Mouse (Mus musculus) kidney, postnatal 0 days (tissue): ENCODE results near the gene Nfat5. TPM values are rescaled to one million over a fixed set of nuclear protein-coding genes. Genes with fewer than 3 reads are reported as not detected.

Experiments
- ATAC-seq: fragments of 200-750 bp; cut with Nextera tagmentation; replicated peaks from 2 replicates; pipeline ENCODE4 v1.8.0; 2017; ENCODE audit warnings: low read depth, moderate number of reproducible peaks, moderate TSS enrichment, moderate library complexity; ENCODE audit not compliant: low FRiP score
- DNase-seq: peaks from one replicate; pipeline ENCODE4 v3.0.0-alpha.2; 2016; ENCODE audit warnings: low spot score
- H3K27ac ChIP-seq: fragments of 300-500 bp; sonication (generic); 2 replicates; pipeline ENCODE4 v1.5.1; 2014; ENCODE audit warnings: mild to moderate bottlenecking
- H3K27me3 ChIP-seq: fragments of 300-500 bp; sonication (generic); 2 replicates; pipeline ENCODE4 v1.6.1; 2014; ENCODE audit warnings: low read length, mixed read lengths; ENCODE audit not compliant: insufficient read depth
- H3K36me3 ChIP-seq: fragments of 300-500 bp; sonication (generic); 2 replicates; pipeline ENCODE4 v1.6.1; 2014; ENCODE audit warnings: low read length, mixed read lengths; ENCODE audit not compliant: insufficient read depth
- H3K4me1 ChIP-seq: fragments of 300-500 bp; sonication (generic); replicated peaks from 2 replicates; pipeline ENCODE4 v1.6.1; 2014; ENCODE audit warnings: antibody characterized with exemption, low read length, mixed read lengths; ENCODE audit not compliant: insufficient read depth
- H3K4me2 ChIP-seq: fragments of 300-500 bp; sonication (generic); 2 replicates; pipeline ENCODE4 v1.6.1; 2014; ENCODE audit warnings: mild to moderate bottlenecking, low read length, moderate library complexity, mixed read lengths
- H3K4me3 ChIP-seq: fragments of 300-500 bp; sonication (generic); replicated peaks from 2 replicates; pipeline ENCODE4 v1.5.1; 2014; ENCODE audit warnings: low read depth, low read length
- H3K9ac ChIP-seq: fragments of 300-500 bp; sonication (generic); 2 replicates; pipeline ENCODE4 v1.6.1; 2014; ENCODE audit warnings: low read depth, low read length
- H3K9me3 ChIP-seq: fragments of 300-500 bp; sonication (generic); replicated peaks from 2 replicates; pipeline ENCODE4 v1.6.1; 2016; ENCODE audit warnings: low read length, inconsistent platforms, mixed read lengths
- CTCF ChIP-seq: IDR thresholded peaks from 2 replicates; pipeline ENCODE4 v1.5.1; 2016; ENCODE audit warnings: antibody characterized with exemption, low read depth, mild to moderate bottlenecking, moderate library complexity
- WGBS: fragments of 180-500 bp; shearing (Covaris S2); extraction: QIAGEN DNeasy Blood & Tissue Kit; methylation state at CpG from one replicate; pipeline ENCODE4 v1.1.7; 2014; 5-methylcytosine and 5-hydroxymethylcytosine counted together
- polyA plus RNA-seq: library from polyadenylated mRNA; unstranded; fragments of >200 nt; fragmentation: Nextera tagmentation; extraction: Ambion mirVana; gene quantifications from 2 replicates; pipeline ENCODE4 v1.2.1, GENCODE M21; 2015

Nfat5 gene
- polyA plus RNA-seq, 1 experiment from 2014 or later: 16.8 TPM

- Histone ChIP-seq H3K27me3 (no peaks in the 10 kb centered on the region), H3K4me1 (0 out of 2 replicates have a peak, but pooled peaks cover 6% of the 10 kb centered on the region), H3K4me3 (no peak overlapping the region), H3K9ac (no peak overlapping the region), H3K27ac (no peak overlapping the region), H3K4me2 (no peak overlapping the region), H3K36me3 (no peaks in the 10 kb centered on the region), H3K9me3 (no peaks in the 10 kb centered on the region)
- no peak for TF ChIP-seq CTCF
- DNase-seq: no peak
- ATAC-seq: no peak
- 19% methylated on average over 9 of the region's 9 CpGs for WGBS
These were observed 106.2 kb downstream of the Nfat5 start for GRCm38 (mm10) chr8:107399495-107399894.

GRCm38 (mm10) chr8:107401866-107402265 is 108.6 kb downstream of the Nfat5 start:
- no peak overlapping the region for H3K9ac ChIP-seq
- DNase-seq (no peak), ATAC-seq (no peak)
- no peak overlapping the region for H3K4me2 ChIP-seq
- H3K27ac ChIP-seq: no peak overlapping the region
- H3K36me3 ChIP-seq: no peaks in the 10 kb centered on the region
- H3K9me3 ChIP-seq: no peaks in the 10 kb centered on the region
- TF ChIP-seq CTCF: no peak
- 0 out of 2 replicates have a peak, but pooled peaks cover 6% of the 10 kb centered on the region for H3K4me1 ChIP-seq
- no peak overlapping the region for H3K4me3 ChIP-seq
- H3K27me3 ChIP-seq: no peaks in the 10 kb centered on the region
- 73% methylated on average over 5 of the region's 5 CpGs for WGBS

GRCm38 (mm10) chr8:107403038-107403781 is 109.9 kb downstream of the Nfat5 start, which contains the start of gene Nqo1:
Nqo1 (minus strand) TSS chr8:107403206.
- H3K4me1 ChIP-seq: 0 out of 2 replicates have a peak, but pooled peaks cover 6% of the 10 kb centered on the region
- DNase-seq: peak; percentile 95

GRCm38 (mm10) chr8:107404057-107404456 is 110.8 kb downstream of the Nfat5 start:
- no peaks in the 10 kb centered on the region for H3K9me3 ChIP-seq
- no peak overlapping the region for H3K27ac ChIP-seq
- no peaks in the 10 kb centered on the region for H3K27me3 ChIP-seq
- no peak overlapping the region for H3K4me2 ChIP-seq
- WGBS: 78% methylated on average over 4 of the region's 4 CpGs
- ATAC-seq: no peak
- H3K4me3 ChIP-seq: no peak overlapping the region
- TF ChIP-seq CTCF: no peak
- 0 out of 2 replicates have a peak, but pooled peaks cover 6% of the 10 kb centered on the region for H3K4me1 ChIP-seq
- no peak overlapping the region for H3K9ac ChIP-seq
- H3K36me3 ChIP-seq: no peaks in the 10 kb centered on the region
- DNase-seq: no peak

More at GRCm38 (mm10) chr8:107403038-107403781, 109.9 kb downstream of the Nfat5 start, which contains the start of gene Nqo1:
- Histone ChIP-seq H3K9me3 (no peaks in the 10 kb centered on the region), H3K9ac (peak within 1 kb of the TSS; percentile 32), H3K36me3 (no peaks in the 10 kb centered on the region), H3K4me3 (peak within 1 kb of the TSS; percentile 16), H3K27me3 (no peaks in the 10 kb centered on the region), H3K4me2 (peak within 1 kb of the TSS; percentile 56), H3K27ac (no peak within 1 kb of the TSS; the same call in 1 of the 2 replicates)
- WGBS: 7% methylated on average over 22 of the region's 22 CpGs
- ATAC-seq: peak; percentile 97
- no peak for TF ChIP-seq CTCF

GRCm38 (mm10) chr8:107405935-107406334 is 112.7 kb downstream of the Nfat5 start:
- Histone ChIP-seq H3K27ac (no peak overlapping the region), H3K9ac (no peak overlapping the region), H3K4me3 (no peak overlapping the region), H3K27me3 (no peaks in the 10 kb centered on the region), H3K36me3 (peaks cover 14% of the 10 kb centered on the region), H3K9me3 (no peaks in the 10 kb centered on the region), H3K4me2 (no peak overlapping the region), H3K4me1 (0 out of 2 replicates have a peak, but pooled peaks cover 6% of the 10 kb centered on the region)
- no peak for TF ChIP-seq CTCF
- WGBS: 65% methylated on average over 3 of the region's 3 CpGs
- no peak for ATAC-seq
- DNase-seq: no peak

- Histone ChIP-seq H3K9me3 (no peaks in the 10 kb centered on the region), H3K4me2 (no peak overlapping the region), H3K36me3 (peaks cover 57% of the 10 kb centered on the region), H3K9ac (no peak overlapping the region), H3K4me3 (no peak overlapping the region), H3K4me1 (no peaks in the 10 kb centered on the region), H3K27me3 (no peaks in the 10 kb centered on the region), H3K27ac (no peak overlapping the region)
- DNase-seq (peak; percentile 72), ATAC-seq (no peak)
- TF ChIP-seq CTCF: peak; percentile 73
- WGBS: 64% methylated on average over 4 of the region's 4 CpGs
These were observed 118.1 kb downstream of the Nfat5 start for GRCm38 (mm10) chr8:107411391-107411790.
